Mouse (Mus musculus) right cerebral cortex, postnatal 4 days (tissue): ENCODE data around the gene Dnajc27.

Experiments
- DNase-seq: peaks from one replicate; pipeline ENCODE4 v3.0.0-alpha.2; 2022

Gene Dnajc27

DNA sequence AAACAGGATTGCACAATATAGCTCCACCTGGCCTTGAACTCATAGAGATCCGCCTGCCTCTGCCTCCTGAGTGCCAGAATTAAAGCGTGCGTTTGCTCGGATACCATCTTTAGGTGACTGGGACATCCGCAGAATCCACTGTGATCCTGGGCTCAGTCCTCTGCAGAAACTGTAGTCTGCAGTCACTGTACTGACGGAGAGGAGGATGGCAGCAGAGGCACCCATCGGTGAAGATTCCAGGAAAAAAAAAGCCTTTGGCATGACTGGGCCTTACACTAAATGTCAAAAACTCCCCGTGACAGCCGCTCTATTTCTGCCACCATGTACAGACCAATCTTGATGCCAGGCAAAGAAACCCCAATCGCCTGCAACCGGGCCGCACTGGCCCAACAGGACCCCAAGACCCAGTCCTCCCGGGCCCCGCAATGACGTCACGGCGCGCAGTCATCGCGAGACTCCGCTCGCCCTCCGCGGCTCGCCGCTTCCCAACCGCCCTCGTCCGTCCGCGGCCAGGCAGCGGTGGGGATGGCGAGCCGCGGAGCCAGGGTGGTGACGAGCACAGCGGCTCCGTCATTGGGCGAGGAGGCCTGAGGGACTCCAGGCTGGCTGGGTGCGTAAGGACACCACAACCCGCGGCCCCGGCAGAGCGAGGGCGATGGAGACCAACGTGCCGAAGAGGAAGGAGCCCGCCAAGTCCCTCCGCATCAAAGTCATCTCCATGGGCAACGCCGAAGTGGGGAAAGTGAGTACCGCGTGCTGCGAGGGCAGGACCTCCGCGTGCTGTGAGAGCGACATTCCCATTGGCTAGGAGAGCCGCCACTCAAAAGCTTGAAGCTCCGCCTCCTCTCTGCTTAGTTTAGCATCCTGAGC is at the start of gene Dnajc27:
Gene Dnajc27 (plus strand): TSS at position 452 of the 870 bp plus-strand sequence.
- DNase-seq: peak; percentile 96

DNA sequence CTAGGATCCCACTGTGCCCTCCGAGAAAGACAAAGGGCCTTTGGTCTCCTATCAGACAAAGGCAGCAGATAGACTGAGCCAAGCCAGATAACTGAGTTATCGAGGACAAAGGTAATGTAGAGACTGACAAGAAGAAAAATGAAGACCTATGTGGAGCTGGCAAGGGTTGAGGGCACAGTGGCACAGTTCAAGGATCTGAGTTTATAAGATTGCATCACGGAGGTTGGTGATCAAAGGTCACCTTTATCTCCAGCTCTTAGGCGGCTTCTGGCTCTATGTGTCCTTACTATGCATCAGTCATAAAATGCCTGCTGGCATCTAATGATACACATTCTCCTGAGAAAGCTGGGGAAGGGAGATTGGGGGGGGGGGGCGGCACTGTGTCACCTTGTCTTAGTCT is 46.2 kb upstream of the Dnajc27 start:
- DNase-seq: no peak

GRCm38 (mm10) chr12:4037511-4037910 is 44.9 kb upstream of the Dnajc27 start:
- DNase-seq: no peak

GRCm38 (mm10) chr12:4038061-4039041 is 44.0 kb upstream of the Dnajc27 start, which contains the start of gene Efr3b:
Efr3b (minus strand) TSS chr12:4038915.
- DNase-seq: peak; percentile 83

DNA sequence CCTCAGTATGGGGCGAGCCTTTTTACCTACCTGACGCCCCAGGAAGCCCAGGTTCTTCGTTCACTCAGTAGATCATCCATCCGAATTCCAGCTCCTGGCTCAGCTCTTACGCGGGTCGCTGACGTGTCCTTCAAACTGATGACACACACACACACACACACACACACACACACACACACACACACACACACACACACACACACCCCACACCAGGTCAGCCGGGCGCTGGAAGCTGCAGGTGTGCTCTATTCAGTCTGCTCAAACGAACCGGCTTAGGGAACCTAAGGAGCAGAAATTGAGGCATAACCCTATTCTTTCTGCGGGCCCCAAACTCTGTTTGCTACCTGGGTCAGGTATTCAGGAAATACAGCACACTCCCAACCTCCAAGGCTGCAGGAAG is 43.3 kb upstream of the Dnajc27 start:
- no peak for DNase-seq

GRCm38 (mm10) chr12:4042411-4042810 is 40.0 kb upstream of the Dnajc27 start:
- DNase-seq: no peak

DNA sequence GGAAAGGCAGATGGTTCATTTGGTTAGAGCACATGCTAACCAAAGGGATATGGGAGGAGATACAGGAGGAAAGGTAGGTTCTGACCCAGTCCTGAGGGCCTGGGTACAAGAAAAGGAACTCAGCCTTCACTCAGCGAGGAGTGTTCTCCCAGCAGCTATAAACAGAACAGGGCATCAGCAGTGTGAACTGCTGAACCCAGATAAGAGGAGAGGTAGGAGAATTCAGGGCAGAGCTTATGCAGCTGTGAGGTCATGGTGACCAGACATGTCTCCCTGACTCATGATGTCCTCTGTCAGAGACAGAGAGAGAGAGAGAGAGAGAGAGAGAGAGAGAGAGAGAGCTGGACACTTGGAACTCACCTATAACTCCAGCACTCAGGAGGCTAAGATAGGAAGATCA is 36.4 kb upstream of the Dnajc27 start:
- no peak for DNase-seq

DNA sequence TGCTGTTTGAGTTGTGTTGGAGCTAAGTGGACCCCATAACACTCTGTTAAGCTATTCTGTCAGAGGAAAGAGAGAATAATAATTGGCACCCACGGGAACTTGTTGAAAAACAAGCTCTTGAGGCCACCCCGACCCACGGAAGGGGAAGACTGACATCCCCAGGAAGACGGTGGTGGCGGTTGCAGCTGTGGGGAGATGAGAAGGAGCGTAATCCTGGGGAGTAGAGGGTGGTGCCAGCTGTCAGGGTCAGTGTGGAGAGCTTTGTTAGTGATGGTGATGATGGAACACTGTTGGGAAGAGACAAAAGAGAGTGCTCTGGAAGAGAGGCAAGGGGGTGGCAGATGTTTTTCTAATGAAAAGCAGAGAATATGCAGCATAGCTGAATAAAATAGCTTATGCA is 34.4 kb upstream of the Dnajc27 start:
- DNase-seq: no peak

DNA sequence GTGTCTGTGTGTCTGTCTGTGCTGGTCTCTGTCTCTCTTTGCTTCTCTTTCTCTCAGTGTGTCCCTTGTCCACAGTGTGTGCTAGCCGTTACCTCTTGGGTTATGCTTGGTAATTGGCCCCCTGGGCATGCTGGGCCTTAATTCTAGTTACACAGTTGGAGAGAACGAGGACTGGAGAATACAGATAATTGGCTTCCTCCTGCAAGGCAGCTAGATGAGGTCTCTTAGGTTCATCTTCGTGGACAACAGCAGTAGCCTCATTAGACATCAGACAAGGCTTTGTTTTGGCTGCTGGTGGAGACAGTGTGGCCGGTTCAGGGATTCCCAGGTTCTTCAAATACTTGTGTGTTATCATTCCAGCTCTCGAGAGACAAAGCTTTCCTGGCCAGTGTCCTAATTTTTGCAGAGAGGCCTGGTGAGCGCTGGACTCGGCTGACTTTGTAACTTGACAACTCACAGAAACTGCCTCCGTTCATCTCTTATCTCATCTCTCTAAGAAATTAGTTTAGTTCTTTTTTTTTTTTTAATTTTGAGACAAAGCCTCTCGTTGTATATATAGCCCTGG is 31.4 kb upstream of the Dnajc27 start:
- no peak for DNase-seq

- DNase-seq: no peak
Observed at GRCm38 (mm10) chr12:4053643-4054042, 28.7 kb upstream of the Dnajc27 start.

DNA sequence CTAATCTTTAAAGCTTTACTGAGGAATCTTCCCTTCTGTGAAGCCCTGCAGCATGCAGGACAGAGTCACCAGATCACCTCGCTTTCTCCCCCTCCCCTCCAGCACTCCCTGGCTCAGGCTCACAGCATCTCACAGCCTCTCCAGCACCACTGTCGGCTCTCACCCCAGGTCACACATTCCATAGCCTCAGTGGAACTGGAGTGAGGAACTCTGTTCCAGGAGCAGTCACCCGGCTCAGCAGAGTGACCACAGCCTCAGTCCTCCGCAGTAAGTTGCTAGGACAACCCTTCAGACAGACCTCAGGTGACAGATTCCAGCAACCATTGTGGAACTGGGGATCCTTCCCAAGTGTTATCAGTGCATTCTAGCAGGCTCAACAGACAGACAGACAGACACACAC is 27.5 kb upstream of the Dnajc27 start:
- no peak for DNase-seq

GRCm38 (mm10) chr12:4058321-4058720 is 24.1 kb upstream of the Dnajc27 start:
- DNase-seq: no peak

GRCm38 (mm10) chr12:4059683-4060082 is 22.7 kb upstream of the Dnajc27 start:
- no peak for DNase-seq

GRCm38 (mm10) chr12:4065498-4065897 is 16.9 kb upstream of the Dnajc27 start:
- no peak for DNase-seq

DNA sequence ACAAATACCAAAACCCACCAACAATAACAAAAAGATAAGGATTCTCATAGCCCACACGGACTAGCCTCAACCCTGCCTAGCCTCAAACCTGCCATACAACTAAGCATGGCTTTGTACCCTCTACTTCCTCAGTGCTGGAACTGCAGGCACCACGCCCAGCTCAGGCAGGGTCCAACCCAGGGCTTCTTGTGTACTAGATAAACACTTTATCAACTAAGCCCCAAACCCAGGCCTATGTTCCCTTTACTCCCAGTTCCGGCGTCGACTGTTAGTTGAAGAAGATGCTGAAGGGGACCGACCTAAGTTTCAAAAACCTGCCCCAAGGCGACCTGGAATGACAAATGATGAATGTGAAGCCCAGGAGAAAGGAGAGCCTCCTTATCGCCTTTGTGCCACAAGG is 16.4 kb upstream of the Dnajc27 start:
- DNase-seq: no peak

- no peak for DNase-seq
Observed at GRCm38 (mm10) chr12:4066681-4067459, 15.5 kb upstream of the Dnajc27 start.

DNA sequence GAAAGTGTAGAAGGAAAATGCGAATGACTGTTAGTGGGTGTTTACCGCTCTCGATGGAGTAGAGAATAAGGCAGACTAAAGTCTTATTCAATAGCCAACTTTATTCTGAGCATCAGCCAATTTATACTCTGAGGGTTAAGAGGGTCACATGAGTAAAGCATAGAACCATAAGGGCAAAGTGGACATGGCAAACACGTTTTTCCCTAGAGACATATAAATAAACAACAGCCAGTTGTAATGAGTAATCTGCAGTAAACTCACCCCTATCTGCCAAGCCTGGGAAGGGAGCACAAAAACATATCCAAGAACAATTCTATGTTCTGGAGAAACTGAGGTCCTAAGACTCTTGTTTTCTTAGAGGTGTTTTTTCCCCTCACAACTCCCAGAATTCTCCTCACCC is 13.8 kb upstream of the Dnajc27 start:
- DNase-seq: no peak

DNA sequence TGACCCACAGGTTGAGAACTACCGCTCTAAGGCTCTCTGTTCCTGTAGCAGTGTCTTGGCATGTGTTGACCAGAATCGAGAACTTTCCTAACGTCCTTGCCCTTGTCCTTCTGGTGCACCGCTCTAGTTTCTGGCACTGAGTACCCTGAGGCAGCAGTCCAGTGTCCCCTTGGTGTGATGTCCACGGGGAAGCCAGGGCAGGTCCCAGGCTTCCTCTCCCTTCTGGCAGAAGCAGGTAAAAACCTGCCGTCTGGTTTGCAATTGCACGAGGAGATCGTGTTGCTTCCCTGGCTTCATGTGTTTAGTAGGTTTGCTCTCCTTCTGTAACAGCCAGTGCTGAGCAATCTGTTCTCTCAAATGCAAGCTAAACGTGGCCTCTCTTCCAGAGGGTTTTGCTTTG is 10.7 kb upstream of the Dnajc27 start:
- no peak for DNase-seq

GRCm38 (mm10) chr12:4075407-4075806 is 7.0 kb upstream of the Dnajc27 start:
- no peak for DNase-seq

DNA sequence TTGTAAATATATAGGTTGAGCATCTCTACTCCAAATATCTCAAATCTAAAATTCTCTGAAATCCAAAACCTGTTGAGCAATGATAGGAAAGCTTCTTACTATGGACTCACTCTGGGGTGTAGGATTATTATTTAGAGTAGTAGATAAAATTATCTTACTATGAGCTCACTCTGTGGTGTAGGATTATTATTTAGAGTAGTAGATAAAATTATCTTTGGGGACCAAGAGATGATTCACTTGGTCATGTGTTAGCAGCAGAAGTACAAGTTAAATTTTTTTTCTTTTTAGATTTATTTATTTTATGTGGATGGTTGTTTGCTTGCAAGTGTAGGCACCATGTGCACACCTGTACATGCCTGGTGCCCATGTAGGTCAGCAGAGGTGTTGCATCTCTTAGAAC is 6.0 kb upstream of the Dnajc27 start:
- DNase-seq: no peak

DNA sequence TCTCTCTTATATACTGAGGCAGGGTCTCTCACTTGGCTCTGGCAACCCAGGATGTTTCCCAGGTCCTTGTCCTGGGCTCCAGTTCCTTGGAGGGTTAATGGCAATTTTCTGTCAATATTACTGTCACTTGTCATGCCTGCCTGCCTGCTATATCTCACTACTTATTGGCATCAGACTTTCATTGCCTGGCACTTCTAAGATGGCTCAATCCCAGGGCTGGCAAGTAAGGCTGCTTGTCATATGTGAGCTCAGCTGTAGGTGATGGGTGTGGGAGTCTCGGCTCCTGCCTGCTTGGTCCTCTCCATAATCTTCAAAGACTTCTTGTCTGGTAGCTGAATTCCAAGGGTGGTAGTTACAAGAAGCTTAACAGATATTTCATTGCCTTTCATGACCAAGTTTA is 4.3 kb upstream of the Dnajc27 start:
- no peak for DNase-seq

- DNase-seq: peak; percentile 92
Observed at GRCm38 (mm10) chr12:4080311-4080710, 2.1 kb upstream of the Dnajc27 start.

GRCm38 (mm10) chr12:4083441-4083840 is 1.1 kb downstream of the Dnajc27 start:
- no peak for DNase-seq
